Mouse (Mus musculus) embryonic facial prominence, embryonic 13.5 days (tissue): ENCODE measurements at regions not wholly inside any gene's neighbourhood (a gene's known extent, or its start where the extent isn't known, plus 50 kb on each side); places are given as distances from the start of the nearest gene placed in this dataset.

Source experiments
- ATAC-seq: fragments of 200-750 bp; cut with Nextera tagmentation; 2 replicates; pipeline ENCODE4 v1.8.0; 2017; ENCODE audit warnings: low read depth; ENCODE audit not compliant: insufficient number of reproducible peaks, insufficient read depth, low FRiP score, low TSS enrichment
- H3K27ac ChIP-seq: fragments of 300-500 bp; sonication (generic); 2 replicates; pipeline ENCODE4 v1.5.1; 2015; ENCODE audit warnings: moderate library complexity, mild to moderate bottlenecking, inconsistent platforms
- H3K27me3 ChIP-seq: fragments of 300-500 bp; sonication (generic); 2 replicates; pipeline ENCODE4 v1.6.1; 2015; ENCODE audit warnings: mild to moderate bottlenecking, inconsistent platforms
- H3K36me3 ChIP-seq: fragments of 300-500 bp; sonication (generic); 2 replicates; pipeline ENCODE4 v1.6.1; 2015; ENCODE audit warnings: mild to moderate bottlenecking, inconsistent platforms
- H3K4me1 ChIP-seq: fragments of 300-500 bp; sonication (generic); 2 replicates; pipeline ENCODE4 v1.6.1; 2015; ENCODE audit warnings: inconsistent platforms
- H3K4me2 ChIP-seq: fragments of 300-500 bp; sonication (generic); 2 replicates; pipeline ENCODE4 v1.6.1; 2015; ENCODE audit warnings: moderate library complexity, mild to moderate bottlenecking, inconsistent platforms
- H3K4me3 ChIP-seq: fragments of 300-500 bp; sonication (generic); 2 replicates; pipeline ENCODE4 v1.5.1; 2015; ENCODE audit warnings: mild to moderate bottlenecking, inconsistent platforms
- H3K9ac ChIP-seq: fragments of 300-500 bp; sonication (generic); 2 replicates; pipeline ENCODE4 v1.6.1; 2015; ENCODE audit warnings: mild to moderate bottlenecking, inconsistent platforms
- H3K9me3 ChIP-seq: fragments of 300-500 bp; sonication (generic); 2 replicates; pipeline ENCODE4 v1.6.1; 2016; ENCODE audit warnings: inconsistent platforms
- WGBS: fragments of 180-500 bp; shearing (Covaris S2); methylation state at CpG from one replicate; pipeline ENCODE4 v1.1.7; 2015; ENCODE audit warnings: mixed read lengths; 5-methylcytosine and 5-hydroxymethylcytosine counted together

DNA sequence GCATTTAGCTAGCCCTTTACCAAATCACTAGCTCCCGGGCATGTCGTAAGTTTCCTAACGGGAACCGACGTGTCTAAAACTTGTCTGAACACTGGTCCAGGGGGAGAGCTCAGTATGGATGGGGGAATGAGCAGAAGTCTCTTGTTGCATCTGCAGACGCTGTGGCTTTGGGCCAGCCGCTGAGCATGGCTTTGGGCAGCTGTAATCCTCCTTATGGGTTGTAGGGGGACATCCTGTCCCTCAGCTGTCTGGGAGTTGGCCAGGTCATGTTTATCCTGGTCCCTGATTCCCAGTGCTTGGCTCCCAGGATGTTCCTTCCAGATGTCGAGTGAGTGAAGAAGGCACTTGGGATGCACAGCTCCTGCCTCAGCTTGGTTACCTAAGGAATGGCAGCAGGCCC lies 71.4 kb upstream of the Stx16 start:
- no peak overlapping the region for H3K4me3 ChIP-seq
- no peak overlapping the region for H3K27ac ChIP-seq
- peaks cover 18% of the 10 kb centered on the region for H3K4me1 ChIP-seq
- H3K27me3 ChIP-seq: no peaks in the 10 kb centered on the region
- WGBS: 73% methylated on average over 8 of the region's 8 CpGs
- ATAC-seq: no peak
- peaks cover 13% of the 10 kb centered on the region for H3K9me3 ChIP-seq
- H3K4me2 ChIP-seq: no peak overlapping the region
- no peaks in the 10 kb centered on the region for H3K36me3 ChIP-seq
- H3K9ac ChIP-seq: no peak overlapping the region

DNA sequence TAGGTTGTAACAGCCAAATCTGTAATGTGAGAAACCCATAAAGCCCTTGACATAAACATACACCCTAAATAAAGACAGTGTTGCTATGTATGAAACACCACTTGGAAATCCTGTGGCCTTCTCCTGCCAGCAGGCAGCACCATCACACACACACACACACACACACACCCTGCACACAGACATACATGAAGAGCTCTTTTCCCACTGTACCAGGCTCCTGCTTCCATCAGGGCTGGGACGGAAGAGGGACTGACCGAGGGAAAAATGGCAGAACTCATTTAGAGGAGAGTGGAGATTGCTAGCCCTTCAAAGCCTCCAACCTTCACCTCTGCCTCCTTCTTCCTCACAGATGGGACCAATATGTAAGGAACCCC lies 68.1 kb upstream of the Stx16 start:
- Histone ChIP-seq H3K27ac (peak overlapping the region; percentile 84), H3K4me3 (no peak overlapping the region), H3K4me1 (peaks cover 32% of the 10 kb centered on the region), H3K4me2 (no peak overlapping the region), H3K27me3 (no peaks in the 10 kb centered on the region), H3K9ac (no peak overlapping the region), H3K36me3 (no peaks in the 10 kb centered on the region), H3K9me3 (peaks cover 13% of the 10 kb centered on the region)
- ATAC-seq: no peak
- 44% methylated on average over 2 of the region's 2 CpGs for WGBS

DNA sequence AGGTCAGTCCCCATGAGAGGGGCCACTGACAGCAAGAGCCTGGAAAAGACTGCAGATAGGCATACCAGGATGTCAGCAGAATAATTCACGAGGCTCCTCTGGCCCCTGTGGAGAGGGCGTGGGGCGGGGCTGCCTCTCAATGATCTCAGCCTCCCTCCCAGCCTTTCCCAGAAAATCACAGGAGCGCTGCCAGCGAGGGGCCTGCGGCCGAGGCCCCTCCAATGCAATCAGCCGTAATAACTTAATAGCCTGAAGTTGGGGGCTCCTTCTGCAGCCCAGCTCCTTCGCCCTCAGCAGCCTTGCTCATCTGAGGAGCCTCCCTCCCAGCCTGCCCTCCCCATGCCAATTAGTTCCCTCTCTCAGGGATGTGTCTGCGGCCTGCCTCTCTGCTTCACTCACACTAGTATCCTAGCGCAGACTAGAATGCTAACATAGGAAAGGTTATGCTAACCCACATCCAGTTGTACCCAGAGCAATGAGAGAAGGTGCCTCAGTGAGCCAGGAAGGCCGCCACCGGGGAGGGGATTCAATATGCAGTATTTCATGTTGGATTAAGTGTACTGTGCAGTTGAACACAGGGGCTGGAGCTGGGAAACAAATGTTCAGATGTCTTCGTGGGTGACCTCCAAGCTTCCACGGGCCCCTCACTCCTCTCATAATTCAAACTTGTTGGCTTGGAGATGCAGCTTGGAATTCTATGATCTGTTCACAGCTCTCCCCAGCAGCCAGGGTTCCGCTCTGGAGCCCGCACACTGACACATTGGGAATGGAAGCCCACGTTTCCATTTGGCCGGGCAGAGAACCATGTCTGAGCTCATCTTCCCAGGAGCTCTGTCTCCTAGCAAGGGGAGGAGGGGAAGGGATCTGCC lies 67.5 kb upstream of the Stx16 start:
- peak; percentile 57; the same call in 1 of the 2 replicates for ATAC-seq
- no peaks in the 10 kb centered on the region for H3K27me3 ChIP-seq
- peak overlapping the region; percentile 84 for H3K27ac ChIP-seq
- peaks cover 32% of the 10 kb centered on the region for H3K4me1 ChIP-seq
- H3K4me2 ChIP-seq: peak overlapping the region; percentile 16; the same call in 1 of the 2 replicates
- no peaks in the 10 kb centered on the region for H3K36me3 ChIP-seq
- WGBS: 36% methylated on average over 19 of the region's 19 CpGs
- H3K9me3 ChIP-seq: peaks cover 9% of the 10 kb centered on the region
- no peak overlapping the region for H3K4me3 ChIP-seq
- 0 out of 2 replicates have a peak overlapping the region, but pooled peaks have one; percentile 28 for H3K9ac ChIP-seq

DNA sequence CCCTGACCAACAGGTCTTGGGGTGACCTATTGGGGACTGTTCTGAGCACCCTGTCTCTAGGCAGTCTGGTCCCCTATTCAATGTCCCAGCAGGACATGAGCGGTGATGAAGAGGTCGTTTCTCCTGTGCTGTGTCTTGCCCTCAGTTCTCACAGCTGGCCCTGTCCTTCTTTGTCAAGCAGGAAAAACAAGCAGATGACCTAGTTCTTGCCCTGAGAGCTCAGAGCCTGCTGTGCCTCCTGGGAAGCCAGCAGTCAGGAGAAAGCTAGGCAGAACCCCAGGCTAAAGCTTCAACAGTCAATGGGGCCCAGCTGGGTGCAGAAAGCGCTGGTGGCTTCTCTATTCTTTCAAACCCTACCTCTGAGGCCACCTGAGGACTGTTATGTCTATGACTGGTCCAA lies 66.1 kb upstream of the Stx16 start:
- Histone ChIP-seq H3K27ac (no peak overlapping the region), H3K9ac (no peak overlapping the region), H3K36me3 (no peaks in the 10 kb centered on the region), H3K4me2 (no peak overlapping the region), H3K4me3 (no peak overlapping the region), H3K4me1 (peaks cover 32% of the 10 kb centered on the region), H3K9me3 (no peaks in the 10 kb centered on the region), H3K27me3 (no peaks in the 10 kb centered on the region)
- 53% methylated on average over 3 of the region's 3 CpGs for WGBS
- no peak for ATAC-seq

DNA sequence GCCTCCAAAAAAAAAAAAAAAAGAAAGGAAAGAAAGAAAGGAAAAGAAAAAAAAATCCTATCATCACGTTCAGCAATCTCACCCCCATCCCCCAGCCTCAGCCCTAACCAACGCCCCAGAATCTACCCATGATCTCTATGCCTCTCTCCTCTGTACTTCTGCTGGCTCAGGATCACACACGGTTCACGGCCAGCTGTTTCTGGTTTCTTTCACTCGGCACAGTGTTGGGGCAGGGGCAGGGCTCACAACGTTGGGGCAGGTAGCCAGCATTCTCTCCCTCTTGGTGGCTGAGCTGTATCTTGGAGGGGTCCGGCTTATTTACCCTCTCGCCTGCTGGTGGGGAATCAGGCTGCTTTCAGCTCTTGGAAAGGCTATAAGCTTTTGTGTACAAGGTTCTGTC lies 64.7 kb upstream of the Stx16 start:
- no peak overlapping the region for H3K4me3 ChIP-seq
- peak overlapping the region; percentile 57 for H3K27ac ChIP-seq
- 0 out of 2 replicates have a peak overlapping the region, but pooled peaks have one; percentile 18 for H3K4me2 ChIP-seq
- H3K4me1 ChIP-seq: peaks cover 35% of the 10 kb centered on the region
- ATAC-seq: no peak
- H3K9ac ChIP-seq: no peak overlapping the region
- H3K36me3 ChIP-seq: no peaks in the 10 kb centered on the region
- H3K9me3 ChIP-seq: no peaks in the 10 kb centered on the region
- no peaks in the 10 kb centered on the region for H3K27me3 ChIP-seq
- 33% methylated on average over 8 of the region's 8 CpGs for WGBS

DNA sequence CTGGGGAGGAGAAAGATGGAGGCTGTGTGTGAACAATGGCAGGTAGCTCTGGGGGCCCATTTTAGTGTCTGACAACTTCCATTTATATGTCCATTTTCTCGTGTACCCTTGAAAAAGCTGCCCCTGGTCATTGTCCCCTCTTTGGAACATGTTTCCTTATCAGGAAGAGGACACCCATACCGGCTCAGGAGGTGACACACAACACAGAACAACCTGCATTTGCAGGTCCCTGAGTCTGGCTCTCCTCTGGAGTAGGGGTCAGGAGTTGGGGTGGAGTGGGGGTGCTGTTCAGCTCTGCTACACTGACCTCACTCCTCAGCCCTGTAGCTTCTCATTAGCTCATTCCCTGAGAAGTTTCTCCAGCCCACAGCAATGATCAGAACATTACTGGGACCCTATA lies 61.7 kb upstream of the Stx16 start:
- ATAC-seq: no peak
- WGBS: 63% methylated on average over 2 of the region's 2 CpGs

DNA sequence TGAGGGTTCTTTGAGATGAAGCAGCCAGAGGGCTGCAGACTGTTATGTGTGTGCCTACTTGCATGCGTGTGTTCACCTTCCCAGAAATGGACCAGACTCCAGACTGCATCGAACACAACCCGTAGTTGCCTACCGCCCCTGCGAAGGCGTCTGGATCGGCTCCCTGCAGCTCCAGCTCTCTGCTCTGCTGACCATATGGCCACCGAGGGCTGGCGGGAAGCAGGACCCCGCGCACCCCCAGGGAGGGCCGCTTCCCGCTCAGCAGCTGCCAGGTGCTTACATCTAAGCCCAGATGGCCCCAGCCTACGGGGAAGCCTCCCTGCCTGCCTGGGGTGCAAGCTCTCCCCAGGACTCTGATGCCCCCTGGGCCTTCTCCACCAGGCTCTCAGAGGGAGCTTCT lies 60.8 kb upstream of the Stx16 start:
- no peak for ATAC-seq
- H3K4me1 ChIP-seq: peaks cover 18% of the 10 kb centered on the region; the same call in 1 of the 2 replicates
- H3K9ac ChIP-seq: no peak overlapping the region
- no peaks in the 10 kb centered on the region for H3K9me3 ChIP-seq
- no peak overlapping the region for H3K4me2 ChIP-seq
- WGBS: 66% methylated on average over 14 of the region's 14 CpGs
- no peaks in the 10 kb centered on the region for H3K36me3 ChIP-seq
- no peak overlapping the region for H3K4me3 ChIP-seq
- no peak overlapping the region for H3K27ac ChIP-seq
- no peaks in the 10 kb centered on the region for H3K27me3 ChIP-seq

More for the DNA sequence above, 61.7 kb upstream of the Stx16 start:
- H3K36me3 ChIP-seq: no peaks in the 10 kb centered on the region
- no peaks in the 10 kb centered on the region for H3K27me3 ChIP-seq
- no peaks in the 10 kb centered on the region for H3K9me3 ChIP-seq
- H3K4me3 ChIP-seq: no peak overlapping the region
- H3K9ac ChIP-seq: no peak overlapping the region
- peaks cover 18% of the 10 kb centered on the region; the same call in 1 of the 2 replicates for H3K4me1 ChIP-seq
- no peak overlapping the region for H3K27ac ChIP-seq
- no peak overlapping the region for H3K4me2 ChIP-seq

DNA sequence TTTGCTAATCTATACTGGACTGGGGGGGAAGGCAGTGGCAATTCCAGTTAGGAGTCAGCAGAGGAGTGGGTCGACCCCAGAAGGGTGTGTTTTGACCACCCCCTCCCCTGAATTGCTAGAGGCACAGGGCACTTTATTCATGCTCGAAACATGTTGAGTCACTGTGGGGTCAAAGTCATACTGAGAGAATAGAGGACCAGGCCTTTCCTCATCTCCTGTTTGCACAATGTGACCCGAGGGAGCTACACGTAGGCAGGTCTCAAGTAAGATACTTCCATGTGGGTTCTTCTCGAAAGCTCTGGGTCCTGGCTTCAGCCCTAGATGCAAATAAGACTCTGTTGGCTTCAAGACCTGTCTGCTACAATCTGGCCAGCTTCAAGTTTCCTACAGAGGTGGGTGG lies 60.0 kb upstream of the Stx16 start:
- Histone ChIP-seq H3K9me3 (no peaks in the 10 kb centered on the region), H3K9ac (no peak overlapping the region)

DNA sequence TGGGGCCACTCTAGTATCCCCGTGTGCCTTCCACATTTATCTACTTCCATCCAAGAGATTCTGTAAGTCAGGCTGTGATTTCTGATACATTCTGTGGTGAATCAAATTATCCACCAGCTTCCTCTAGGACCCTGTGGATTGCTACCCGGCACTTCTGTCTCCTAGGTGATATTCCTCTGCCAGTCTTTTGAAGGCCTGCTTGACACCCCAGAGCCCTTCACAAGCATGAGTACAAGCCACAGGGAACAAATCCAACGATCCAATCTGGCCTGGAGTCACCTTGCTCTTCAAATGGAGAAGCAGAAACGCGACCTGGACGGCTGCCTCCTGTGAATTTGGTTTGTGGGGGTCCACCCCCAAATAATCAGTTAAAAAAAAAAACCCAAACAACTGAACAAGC lies 59.1 kb upstream of the Stx16 start:
- 73% methylated on average over 6 of the region's 6 CpGs for WGBS
- H3K27me3 ChIP-seq: no peaks in the 10 kb centered on the region
- no peaks in the 10 kb centered on the region for H3K9me3 ChIP-seq
- no peak for ATAC-seq
- H3K27ac ChIP-seq: no peak overlapping the region
- H3K4me2 ChIP-seq: no peak overlapping the region
- no peaks in the 10 kb centered on the region for H3K36me3 ChIP-seq
- H3K4me1 ChIP-seq: peaks cover 5% of the 10 kb centered on the region; the same call in 1 of the 2 replicates
- no peak overlapping the region for H3K9ac ChIP-seq
- no peak overlapping the region for H3K4me3 ChIP-seq

More for the DNA sequence above, 60.0 kb upstream of the Stx16 start:
- Histone ChIP-seq H3K27ac (no peak overlapping the region), H3K4me2 (no peak overlapping the region), H3K4me3 (no peak overlapping the region), H3K36me3 (no peaks in the 10 kb centered on the region), H3K27me3 (no peaks in the 10 kb centered on the region), H3K4me1 (peaks cover 13% of the 10 kb centered on the region; the same call in 1 of the 2 replicates)
- 85% methylated on average over 5 of the region's 5 CpGs for whole genome bisulfite sequencing
- ATAC-seq: no peak

DNA sequence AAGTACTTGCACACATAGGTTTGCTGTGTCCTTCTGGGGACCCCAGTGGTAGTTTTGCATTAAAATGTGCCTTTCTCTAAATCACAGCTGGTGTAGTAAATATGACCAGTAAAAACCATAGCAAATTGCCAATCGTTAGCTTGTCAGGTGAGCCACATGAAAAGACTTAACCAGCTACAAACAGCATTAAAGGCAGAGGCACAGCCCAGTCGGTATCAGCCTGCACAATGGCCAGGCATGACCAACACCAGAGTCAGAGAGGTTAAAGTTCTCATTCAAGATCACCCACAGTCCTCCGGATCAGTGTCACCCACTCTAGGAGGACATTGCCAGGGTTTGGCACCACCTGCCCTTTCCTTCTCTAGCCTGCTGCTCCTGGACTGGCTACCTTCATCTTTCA lies 58.5 kb upstream of the Stx16 start:
- no peaks in the 10 kb centered on the region for H3K27me3 ChIP-seq
- no peak overlapping the region for H3K27ac ChIP-seq
- H3K4me3 ChIP-seq: no peak overlapping the region
- H3K4me1 ChIP-seq: peaks cover 7% of the 10 kb centered on the region
- H3K36me3 ChIP-seq: no peaks in the 10 kb centered on the region
- H3K9ac ChIP-seq: no peak overlapping the region
- no peak for ATAC-seq
- 64% methylated on average over 3 of the region's 3 CpGs for WGBS
- H3K9me3 ChIP-seq: no peaks in the 10 kb centered on the region
- no peak overlapping the region for H3K4me2 ChIP-seq

DNA sequence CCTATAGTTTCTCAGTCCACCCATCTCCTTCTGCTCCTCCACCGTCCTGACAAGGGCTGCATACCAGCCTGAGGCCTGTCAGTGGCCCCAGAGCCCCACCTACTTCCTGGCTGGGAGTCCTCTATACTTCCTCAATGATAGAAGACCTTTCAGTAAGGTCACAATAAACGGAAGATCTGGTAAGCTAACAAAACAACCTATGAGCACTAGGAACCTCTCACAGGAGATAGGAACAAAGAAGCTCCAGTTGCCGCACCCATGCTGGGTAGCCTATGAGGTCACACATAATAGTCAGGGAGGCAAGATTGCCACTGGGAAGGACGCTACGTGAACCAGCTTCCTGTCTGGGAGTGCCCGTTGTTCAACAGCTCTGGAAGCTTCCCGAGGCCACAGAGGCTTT lies 58.1 kb upstream of the Stx16 start:
- WGBS: 37% methylated on average over 7 of the region's 7 CpGs
- Histone ChIP-seq H3K27ac (no peak overlapping the region), H3K27me3 (no peaks in the 10 kb centered on the region)

DNA sequence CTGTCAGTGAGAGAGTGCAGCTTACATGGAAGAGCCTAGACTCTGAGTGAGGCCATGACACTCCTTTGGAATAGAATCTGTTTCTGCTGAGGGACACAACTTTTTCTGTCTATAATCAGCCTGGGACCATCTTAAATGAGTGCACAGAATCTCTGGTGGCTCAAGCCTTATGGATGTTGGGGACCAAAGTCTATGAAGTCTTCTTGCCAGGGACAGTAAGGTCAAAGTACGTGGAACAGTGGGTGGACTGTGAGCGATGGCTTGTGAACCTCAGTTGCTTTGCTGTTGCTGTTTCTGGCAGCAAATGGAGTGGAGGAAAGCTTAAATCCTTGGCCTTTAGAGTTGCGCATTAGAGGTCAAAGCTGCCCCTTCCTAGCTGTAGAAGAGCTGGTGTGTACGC lies 57.1 kb upstream of the Stx16 start:
- ATAC-seq: no peak
- 95% methylated on average over 4 of the region's 4 CpGs for WGBS

More for the DNA sequence above, 58.1 kb upstream of the Stx16 start:
- Histone ChIP-seq H3K9ac (no peak overlapping the region), H3K4me2 (no peak overlapping the region), H3K4me3 (no peak overlapping the region), H3K9me3 (no peaks in the 10 kb centered on the region), H3K4me1 (peaks cover 8% of the 10 kb centered on the region), H3K36me3 (no peaks in the 10 kb centered on the region)
- ATAC-seq: no peak

More for the DNA sequence above, 57.1 kb upstream of the Stx16 start:
- Histone ChIP-seq H3K9ac (no peak overlapping the region), H3K4me2 (no peak overlapping the region), H3K9me3 (no peaks in the 10 kb centered on the region), H3K4me1 (peaks cover 8% of the 10 kb centered on the region), H3K4me3 (no peak overlapping the region), H3K27ac (no peak overlapping the region), H3K36me3 (no peaks in the 10 kb centered on the region), H3K27me3 (no peaks in the 10 kb centered on the region)
